Mouse (Mus musculus): ENCODE data around the gene Gm20458.

Gm20458 gene

DNA sequence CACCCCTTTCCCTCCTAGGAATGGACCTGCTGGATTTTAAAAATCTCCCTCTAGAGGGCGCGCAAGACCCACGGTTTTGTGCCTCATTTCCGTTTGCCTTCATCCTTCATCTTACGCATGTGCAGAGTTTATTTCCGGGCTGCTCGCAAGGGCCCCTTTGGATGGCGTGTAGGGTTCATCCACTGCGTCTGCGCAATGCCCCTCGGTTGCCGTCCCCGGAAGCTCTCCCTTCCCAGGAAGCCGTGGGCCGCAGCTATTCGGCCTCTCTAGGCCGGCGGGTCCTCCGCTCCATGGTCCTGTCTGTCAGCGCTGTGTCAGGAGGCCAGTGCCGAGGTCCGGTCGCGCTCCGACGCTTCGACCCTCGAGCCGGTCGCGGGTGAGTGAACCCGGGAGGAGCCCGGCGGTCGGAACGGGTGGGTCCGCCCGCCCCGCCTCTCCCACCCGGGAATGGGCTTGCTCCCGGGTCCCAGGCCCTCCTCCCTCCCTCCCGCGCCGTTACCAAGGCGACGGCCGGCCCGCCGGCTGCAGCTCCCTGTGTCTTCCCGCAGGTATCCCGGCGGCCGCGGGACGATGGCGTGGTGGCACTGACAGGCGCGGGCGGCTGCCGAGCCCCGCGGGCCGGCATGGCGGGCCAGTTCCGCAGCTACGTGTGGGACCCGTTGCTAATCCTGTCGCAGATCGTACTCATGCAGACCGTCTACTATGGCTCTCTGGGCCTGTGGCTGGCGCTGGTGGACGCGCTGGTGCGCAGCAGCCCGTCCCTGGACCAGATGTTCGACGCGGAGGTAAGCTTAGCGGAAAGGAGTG is at the start of gene Gm20458:
Gene Gm20458, plus strand, starts transcription at position 223 of the 807 bp plus-strand sequence.
- DNase-seq (ENCODE audit: low spot score in 2 of 2) = peak; percentile 96 to 98

DNA sequence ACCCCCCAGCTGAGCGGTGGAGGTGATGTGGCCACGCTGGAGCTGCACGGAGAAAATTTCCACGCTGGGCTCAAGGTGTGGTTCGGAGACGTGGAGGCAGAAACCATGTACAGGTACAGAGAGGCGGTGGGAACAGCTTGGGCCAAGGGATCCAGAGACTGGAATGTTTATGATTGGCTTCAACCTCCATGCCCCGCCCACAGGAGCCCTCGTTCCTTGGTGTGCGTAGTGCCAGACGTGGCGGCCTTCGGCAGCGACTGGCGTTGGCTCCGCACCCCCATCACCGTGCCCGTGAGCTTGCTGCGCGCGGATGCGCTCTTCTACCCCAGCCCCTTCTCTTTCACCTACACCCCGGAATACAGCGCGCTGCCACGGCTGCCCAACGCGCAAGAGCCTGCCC is 46.6 kb upstream of the Gm20458 start:
- DNase-seq (ENCODE audit: low spot score in 2 of 2) = no peak

DNA sequence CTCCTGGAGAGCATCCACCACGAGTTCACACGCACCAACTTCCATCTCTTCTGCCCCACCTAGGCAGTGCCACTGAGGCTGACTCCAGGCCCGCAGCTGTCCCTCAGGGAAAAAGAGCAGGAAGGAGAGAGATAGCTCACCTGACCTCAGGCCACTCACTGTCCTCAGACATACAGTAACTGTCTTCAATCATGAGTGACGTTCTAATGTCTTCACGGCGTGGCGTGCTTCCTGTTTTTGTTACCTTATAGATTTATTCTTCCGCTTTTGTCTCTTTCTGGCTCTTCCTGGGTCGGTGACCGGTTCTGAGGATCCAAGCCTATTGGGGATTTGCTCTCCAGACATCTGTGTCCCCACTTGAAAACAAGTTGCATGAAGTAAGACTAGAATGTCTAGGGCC is 46.2 kb upstream of the Gm20458 start:
- no peak for DNase-seq (ENCODE audit: low spot score in 2 of 2)

DNA sequence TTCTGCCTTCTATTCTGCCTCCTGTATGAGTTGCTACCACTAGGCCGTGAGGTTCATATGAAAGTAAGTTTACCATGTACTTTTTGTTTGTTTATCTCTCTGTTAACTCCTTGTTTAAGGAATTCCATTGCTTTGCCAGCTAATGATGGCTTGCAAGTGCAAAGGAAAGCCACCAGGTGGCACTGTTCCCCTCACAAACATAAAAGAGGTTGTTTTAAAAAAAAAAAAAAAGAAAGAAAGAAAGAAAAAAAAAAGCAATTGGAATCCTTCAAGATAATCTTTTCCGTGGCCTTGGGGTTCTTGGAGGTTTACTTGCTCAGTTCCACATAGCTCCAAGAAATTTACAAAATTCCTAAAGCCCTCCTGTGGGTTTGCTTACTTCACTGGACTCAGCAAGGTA is 43.6 kb upstream of the Gm20458 start:
- no peak for DNase-seq (ENCODE audit: low spot score in 2 of 2)

DNA sequence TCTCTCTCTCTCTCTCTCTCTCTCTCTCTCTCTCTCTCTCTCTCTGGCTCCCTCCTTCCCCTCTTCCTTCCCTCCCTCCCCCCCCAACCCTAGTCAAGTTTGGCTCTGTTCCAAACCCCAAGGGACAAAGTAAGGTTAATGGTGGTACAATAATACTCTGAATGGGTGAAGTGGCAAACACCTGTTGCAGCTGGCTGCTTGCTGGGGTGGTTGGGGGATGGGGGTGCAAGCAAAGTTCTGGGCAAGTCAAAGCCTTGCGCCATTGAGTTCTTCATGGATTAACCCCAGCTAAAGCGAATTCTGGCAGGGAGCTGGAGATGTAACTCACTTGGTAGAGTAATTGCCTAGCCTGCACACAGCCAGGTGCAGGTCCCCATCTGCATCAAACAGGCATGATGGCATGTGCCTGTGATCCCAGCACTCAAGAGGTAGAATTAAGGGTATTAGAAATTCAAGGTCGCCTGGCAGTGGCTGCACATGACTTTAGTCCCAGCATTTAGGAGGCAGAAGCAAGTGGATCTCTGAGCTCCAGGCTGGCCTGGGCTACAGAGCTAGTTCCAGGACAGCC is 42.4 kb upstream of the Gm20458 start:
- no peak for DNase-seq (ENCODE audit: low spot score in 2 of 2)

DNA sequence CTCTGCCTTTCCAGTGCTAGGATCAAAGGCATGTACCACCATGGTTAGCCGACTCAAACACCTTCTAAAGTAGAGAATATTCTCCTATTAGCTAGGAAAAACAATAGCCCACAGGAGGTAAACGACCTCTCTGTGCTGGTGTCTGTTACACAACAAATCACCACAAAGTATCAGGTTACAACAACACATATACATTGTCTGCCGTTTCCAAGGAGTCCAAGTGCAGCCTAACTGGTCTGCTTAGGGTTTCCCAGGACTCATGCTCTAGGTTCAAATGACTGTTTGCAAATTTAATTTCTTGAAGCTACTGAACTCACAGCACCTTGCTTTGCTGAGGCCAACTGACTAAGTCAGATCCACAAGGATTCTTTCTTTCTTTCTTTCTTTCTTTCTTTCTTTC is 41.3 kb upstream of the Gm20458 start:
- DNase-seq (ENCODE audit: low spot score in 2 of 2) = no peak

DNA sequence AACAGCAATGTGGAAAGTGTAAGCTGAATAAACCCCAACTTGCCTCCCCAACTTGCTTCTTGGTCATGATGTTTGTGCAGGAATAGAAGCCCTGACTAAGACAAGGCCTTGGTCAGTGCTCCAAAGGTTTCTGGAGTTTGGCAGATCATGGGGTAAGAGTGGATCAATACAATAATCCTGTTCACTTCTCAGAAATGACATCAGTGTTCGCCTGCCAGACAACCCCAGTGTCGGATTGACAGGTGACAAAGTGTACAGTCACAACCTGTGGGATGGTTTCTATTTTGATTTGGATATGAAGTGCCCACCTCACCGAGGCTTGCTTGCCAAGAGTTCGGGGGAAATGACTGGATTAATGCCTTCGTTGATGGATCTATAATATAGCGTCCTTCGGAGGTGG is 39.5 kb upstream of the Gm20458 start:
- DNase-seq (ENCODE audit: low spot score in 2 of 2) = no peak

DNA sequence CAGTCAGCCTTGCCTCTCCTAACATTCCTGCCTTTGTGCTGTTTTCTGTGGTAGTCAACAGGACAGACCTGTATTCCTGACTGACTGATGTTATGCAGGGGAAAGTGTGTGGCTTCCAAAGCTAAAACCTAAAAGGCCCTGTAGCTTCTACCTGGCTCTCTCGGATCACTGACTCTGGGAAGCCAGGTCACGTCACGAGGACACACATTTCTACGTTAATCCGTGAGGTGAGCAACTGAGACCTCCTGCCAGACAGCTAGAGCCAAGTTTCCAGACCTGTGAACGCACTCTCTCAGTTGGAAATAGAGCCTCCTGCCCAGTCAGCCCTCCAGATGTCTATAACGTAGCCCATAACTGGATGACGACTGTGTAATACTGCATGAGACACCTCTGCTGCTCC is 38.8 kb upstream of the Gm20458 start:
- no peak for DNase-seq (ENCODE audit: low spot score in 2 of 2)

DNA sequence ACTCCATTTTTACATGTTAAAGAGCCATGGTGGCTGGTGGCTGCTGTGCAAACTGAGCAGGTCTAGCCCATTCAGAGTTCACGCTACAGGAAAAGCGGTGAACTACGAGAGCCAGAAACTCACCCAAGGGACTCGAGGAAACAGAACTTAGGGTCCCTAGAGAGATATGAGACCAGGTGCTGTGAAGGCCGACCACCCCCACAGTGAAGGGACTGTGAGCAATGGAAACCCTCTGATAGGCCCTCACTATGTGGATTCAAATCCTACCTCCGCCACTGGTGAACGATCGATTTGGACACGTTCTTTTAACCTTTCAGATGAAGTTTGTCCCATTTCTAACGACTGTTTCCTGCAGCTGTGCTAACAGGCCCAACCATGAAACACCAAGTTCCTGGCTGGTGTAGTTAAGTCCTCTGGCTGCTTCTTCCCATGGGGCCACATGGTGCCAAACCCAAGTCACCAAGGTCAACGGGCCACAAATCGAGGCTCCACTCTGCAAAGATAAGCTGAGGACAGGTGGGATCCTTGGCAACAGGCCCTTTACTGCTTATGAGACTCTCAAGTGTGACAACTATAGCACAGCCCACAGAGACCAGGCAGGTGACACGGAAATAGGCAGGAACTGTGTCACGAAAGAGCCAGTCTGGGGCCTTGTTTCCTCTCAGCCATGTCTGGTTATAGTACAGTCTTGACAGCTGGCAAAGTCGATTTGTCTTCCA is 37.9 kb upstream of the Gm20458 start:
- no peak for DNase-seq (ENCODE audit: low spot score in 2 of 2)

DNA sequence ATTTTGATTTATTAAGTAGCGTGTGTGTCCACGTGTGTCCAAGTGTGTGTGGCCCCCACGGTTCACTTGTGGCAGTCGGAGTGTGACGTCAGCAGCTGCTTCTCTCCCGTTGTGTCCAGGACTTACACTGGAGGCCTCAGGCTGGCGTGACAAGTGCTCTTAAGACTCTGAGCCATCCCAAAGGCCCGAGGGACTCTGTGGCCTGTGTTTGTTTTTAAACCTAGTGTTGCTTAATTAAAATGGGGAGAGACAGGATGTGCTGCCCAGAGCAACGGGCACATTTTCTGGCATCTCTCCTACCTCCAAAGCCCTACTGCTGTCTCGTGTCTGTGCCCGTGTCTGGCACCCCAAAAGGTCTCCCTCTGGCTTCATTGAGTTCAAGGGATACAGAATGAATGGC is 37.3 kb upstream of the Gm20458 start:
- DNase-seq (ENCODE audit: low spot score in 2 of 2) = peak in 1 of 2 experiments; percentile 32

DNA sequence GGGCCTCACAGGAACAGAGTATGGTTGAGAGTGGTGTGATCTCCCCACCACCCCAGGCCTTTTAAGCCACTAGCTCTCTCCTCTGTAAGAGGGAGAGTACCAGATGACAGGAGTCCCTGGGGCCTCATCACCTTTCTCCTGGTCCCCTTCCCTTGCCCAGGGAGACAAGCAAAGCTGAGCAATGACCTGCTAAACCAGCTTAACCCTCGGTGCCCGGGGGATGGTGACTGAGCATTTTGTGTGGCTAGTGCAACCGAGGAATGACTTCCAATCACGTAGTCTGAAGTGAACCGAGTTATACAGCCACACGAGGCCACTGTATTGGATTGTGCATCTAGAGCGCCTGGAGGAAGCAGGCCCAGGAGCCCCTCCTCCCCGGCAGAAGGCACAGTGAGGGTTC is 36.4 kb upstream of the Gm20458 start:
- DNase-seq (ENCODE audit: low spot score in 2 of 2) = no peak

DNA sequence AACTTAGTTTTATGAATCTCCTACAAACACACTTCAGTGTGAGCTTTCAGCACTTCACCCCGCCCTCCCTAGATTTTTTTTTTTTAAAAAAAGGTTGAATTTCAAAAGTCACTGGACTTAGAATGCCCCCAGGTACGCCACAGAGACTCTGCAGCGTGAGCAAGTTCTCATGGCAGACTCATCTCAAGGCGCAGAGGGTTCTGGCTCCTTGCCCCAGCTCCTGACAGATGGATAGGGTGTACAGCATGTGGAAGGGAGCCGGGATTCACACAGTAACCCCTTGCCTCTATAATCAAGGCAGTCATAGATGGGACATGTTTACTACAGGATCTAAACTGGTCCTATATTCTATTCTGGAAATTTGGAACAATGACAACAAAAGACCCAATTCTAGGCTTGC is 35.4 kb upstream of the Gm20458 start:
- DNase-seq (ENCODE audit: low spot score in 2 of 2) = no peak

DNA sequence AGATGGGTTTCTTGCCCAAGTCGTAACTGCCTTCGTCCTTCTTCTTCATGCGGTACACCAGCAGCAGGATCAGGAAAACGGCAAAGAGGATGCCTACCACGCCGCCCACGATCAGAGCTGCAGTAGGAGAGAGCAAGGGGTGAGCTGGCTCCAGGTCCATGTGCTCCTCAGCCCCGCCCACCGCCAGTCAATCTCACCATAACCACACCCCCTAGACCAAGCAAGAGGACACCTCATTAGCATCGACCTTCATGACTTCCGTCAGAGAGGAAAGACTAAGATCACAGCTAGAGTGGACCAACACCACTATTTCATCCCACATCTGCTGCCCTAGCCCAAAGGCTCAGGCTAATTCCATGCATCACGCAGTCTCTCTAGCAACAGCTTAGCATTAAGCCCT is 34.6 kb upstream of the Gm20458 start:
- DNase-seq (ENCODE audit: low spot score in 2 of 2) = no peak

DNA sequence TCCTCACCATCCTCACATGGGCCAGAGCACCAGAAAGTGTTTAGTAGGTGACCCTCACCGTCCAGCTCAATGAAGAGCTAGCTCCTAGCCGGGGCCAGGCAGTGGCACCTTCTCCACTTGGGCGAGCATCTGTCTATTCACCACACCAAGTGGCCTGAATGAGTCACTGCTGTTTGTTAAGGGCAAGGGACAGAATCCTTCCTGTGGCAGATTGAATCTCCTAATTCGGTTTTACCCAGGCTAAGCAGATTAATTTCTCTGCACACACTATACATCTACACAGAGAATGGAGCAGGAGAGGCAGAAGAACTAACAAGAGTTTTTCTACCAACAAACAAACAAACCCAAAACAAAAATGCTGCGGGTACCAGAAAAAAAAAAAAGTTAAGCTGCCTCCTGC is 33.8 kb upstream of the Gm20458 start:
- no peak for DNase-seq (ENCODE audit: low spot score in 2 of 2)

DNA sequence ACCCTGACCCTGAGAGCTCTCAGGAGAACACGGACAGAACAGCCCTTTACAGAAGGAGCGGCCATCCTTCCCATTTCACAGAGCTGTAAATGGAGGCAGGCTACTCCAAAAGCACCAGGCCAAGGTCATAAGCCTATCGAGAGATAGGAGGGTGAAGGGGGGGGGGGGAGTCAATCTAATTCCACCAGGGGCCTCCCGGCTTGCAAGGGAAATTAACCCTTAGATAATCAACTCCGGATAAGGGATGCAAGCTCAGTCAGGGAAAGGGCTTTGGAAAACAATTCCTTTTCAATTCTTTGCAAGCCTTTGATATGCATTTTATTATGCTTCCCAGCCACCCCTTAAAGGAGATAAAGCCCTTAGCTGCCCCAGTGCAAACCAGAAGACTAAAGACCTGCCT is 32.3 kb upstream of the Gm20458 start:
- DNase-seq (ENCODE audit: low spot score in 2 of 2) = no peak

DNA sequence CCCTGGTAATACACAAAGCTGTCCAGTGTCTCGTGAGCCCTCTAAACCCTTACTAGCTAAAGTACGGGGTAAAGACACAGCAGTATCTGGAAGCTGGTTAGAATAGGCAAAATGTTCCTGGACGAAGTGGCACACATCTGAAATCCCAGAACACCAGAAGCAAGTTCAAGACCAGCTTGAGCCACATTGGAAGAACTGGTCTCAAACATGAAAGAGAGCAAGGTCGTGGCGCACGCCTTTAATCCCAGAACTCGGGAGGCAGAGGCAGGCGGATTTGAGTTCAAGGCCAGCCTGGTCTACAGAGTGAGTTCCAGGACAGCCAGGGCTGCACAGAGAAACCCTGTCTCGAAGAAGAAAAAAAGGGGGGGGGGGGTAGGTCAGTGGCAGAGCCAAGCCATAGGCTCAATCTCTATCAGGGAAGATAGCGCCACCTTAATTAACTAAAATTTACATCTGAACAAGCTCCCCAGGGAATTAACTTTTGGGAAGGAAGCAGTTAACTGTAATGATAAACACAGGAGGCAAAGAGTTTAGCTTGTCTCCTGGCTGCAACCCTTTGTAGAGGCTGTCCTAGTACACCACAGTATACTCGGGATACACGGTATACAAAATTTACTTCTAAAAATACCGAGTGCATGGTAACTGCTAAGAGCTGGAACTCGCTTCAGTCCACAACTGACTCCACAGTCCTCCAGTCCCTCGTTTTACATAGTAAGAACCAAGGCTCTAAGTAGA is 30.7 kb upstream of the Gm20458 start:
- no peak for DNase-seq (ENCODE audit: low spot score in 2 of 2)

DNA sequence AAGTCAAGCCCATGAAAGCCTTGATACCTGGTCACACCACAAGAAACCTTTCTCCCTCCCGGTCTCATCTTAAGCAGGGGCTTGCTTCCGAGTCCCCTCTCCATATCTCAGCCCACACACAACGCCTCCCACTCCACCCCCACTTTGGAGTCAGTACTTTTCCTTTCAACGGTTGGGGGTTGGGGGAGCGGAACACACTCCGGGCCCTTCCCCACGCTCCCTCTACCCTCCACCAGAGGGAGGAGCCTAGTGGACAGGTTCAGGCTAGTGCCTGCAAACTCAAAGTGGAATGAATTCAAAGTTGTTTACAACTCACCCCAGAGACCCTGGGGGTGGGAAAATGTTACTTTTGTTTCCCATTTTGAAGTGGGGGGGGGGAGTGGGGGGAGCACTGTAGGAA is 30.1 kb upstream of the Gm20458 start:
- DNase-seq (ENCODE audit: low spot score in 2 of 2) = no peak

DNA sequence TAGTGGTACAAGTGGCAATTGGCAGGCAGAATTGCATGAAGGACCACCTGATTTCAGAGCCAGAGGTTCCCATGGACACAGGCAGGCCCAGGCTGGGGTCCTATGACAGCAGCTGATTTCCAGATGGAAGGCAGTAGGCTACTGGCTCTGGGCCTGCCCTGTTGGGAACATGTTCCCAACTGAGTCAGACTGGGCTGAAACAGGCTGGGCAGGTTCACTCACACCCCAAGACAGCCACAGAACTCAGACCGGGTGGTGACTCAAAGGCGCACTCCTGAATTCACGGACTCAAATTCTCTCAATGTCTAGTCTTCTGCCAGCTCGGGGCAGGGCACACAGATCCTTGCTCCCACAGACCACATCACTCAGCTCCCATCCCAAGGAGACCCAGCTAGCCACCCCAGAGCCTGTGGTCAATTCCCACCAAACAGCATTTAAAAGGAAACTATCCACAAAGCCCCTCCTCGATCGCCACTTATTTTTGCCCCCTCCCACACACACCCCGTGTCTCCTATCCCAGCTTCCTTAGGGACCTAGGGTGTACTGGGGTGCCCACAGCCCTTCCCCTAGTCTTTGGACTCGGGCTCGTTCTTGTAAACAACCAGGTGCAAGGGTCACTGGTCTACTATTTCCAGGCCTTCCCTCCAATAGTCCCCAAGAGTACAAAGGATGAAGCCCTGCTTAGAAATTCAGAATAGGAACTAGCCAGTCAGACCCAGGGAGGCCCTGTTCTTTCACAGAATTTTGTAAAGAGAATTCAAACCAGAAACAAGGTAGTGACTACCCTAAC is 28.9 kb upstream of the Gm20458 start:
- no peak for DNase-seq (ENCODE audit: low spot score in 2 of 2)

DNA sequence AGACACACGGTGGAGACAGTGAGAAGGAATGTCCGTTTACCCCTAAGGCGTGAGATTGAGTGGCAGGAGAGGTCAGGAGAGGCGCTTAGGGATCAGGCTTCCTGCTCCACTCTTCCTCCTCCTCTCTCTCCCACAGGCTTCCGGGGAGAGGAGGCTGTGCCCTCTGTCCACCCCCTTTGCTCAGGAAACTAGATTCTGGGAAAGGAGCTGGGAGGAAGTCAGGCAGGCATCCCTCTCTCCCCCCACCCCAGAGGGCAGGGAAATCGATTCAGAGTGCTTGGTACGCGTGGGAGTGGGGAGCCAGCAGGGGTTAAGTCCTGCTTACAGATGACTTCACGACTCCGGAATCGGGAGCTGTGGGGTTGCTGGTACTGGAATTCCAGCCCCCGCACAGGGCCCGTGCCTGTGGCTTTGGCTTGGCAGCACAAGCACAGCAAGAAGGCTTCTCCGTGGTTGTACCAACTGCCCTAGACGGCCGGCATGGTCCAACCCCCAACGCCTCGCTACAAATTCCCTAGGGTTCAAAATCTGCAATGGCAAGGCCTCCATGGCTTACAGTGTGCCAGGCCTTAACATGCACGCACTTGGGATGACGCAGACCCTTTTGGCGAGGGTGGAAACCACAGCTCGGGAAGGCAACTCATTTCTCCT is 28.1 kb upstream of the Gm20458 start:
- DNase-seq (ENCODE audit: low spot score in 2 of 2) = no peak

DNA sequence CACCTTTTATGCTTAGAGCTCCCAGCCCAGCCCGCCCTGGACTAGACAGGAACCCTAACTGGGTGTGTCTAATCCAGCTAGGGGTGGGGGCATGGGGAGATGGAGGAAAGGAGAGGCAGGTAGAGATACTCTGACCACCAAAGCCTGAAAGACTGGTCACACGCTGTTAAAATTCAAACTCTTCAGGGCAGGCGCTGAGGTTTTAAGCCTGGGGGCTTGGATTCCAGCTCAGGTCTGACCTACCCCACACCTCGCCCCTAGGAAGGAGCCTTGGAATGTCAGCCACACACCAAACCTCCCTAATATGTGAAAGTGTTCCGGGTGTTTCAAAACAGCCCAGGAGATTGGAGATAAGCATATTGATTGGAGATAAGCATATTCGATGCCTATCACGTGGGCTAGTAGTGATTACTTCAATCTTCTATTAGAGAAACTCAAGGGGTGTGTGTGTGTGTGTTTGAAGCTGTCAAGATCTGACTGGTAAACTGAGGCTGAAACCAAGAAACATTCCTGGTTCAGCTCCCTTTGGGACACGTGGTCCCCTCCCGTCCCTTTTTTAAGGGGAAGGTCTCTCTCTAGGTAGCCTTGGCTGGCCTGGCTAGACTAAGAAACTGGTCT is 27.4 kb upstream of the Gm20458 start:
- no peak for DNase-seq (ENCODE audit: low spot score in 2 of 2)

DNA sequence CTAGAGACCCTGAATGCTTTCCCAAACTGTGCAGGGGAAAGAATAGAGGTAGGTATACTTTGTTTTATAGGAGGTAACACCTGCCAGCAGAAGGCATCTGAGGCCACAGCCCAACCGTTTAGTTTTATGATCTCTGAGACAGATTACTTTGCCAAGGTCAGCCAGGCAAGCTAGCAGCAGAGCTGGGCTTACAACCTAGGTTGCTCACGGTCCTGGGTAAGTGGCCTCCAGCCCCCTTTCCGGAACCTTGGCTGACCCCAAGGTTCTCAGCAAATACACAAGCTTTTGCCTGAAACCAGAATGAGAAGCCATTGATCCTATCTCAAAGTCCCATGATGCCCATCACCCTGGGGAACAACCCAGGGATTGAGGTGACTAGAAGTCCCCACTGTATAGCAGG is 26.1 kb upstream of the Gm20458 start:
- DNase-seq (ENCODE audit: low spot score in 2 of 2) = no peak

All from right cerebral cortex, postnatal 36 days (tissue).